Mouse (Mus musculus) kidney, adult 10 weeks (tissue): ENCODE results near the gene Olfr293. TPM values are rescaled to one million over a fixed set of nuclear protein-coding genes. Genes with fewer than 3 reads are reported as not detected.

Experiments
- polyA plus RNA-seq: library from polyadenylated mRNA; stranded (reverse); fragments of 350-450 nt; fragmentation: Illumina TruSeq; extraction: RNeasy Lipid Tissue Mini Kit (QIAGEN cat#74804); gene quantifications from one replicate; pipeline ENCODE4 v1.2.3, GENCODE M21; 2014; ENCODE audit warnings: low read depth, low replicate concordance

Gene Olfr293
- polyA plus RNA-seq, result not detected

GRCm38 (mm10) chr7:86648761-86649160 is at the start of gene Olfr293:
Gene Olfr293, plus strand, starts transcription at chr7:86649061.

GRCm38 (mm10) chr7:86616543-86616942 is 32.3 kb upstream of the Olfr293 start, which contains the start of gene Olfr294:
Gene Olfr294, minus strand, starts transcription at chr7:86616643.

GRCm38 (mm10) chr7:86688030-86688429 is 39.2 kb downstream of the Olfr293 start, which contains the start of gene Olfr292:
Gene Olfr292, plus strand, starts transcription at chr7:86688330.

Other genes with a start within 250 kb of the Olfr293 start
- gene Olfr301, start 245.2 kb upstream of the Olfr293 start, polyA plus RNA-seq, result not detected
- not detected for gene Olfr299, start 189.1 kb upstream of the Olfr293 start, polyA plus RNA-seq
- not detected for gene Olfr298, start 156.6 kb upstream of the Olfr293 start, polyA plus RNA-seq
- gene Olfr297, start 129.1 kb upstream of the Olfr293 start, polyA plus RNA-seq, result not detected
- gene Olfr295, start 65.2 kb upstream of the Olfr293 start, polyA plus RNA-seq, result not detected
- not detected for gene Olfr294, start 32.4 kb upstream of the Olfr293 start, polyA plus RNA-seq
- gene Olfr292, start 39.3 kb downstream of the Olfr293 start, polyA plus RNA-seq, result not detected
- 466 TPM for gene Folh1, start 126.9 kb downstream of the Olfr293 start, polyA plus RNA-seq
- gene Vmn2r77, start 146.0 kb downstream of the Olfr293 start, polyA plus RNA-seq, result 0.28 TPM